Mouse (Mus musculus): Measurements from ENCODE around the gene Hmcn1. TPM values are rescaled to one million over a fixed set of nuclear protein-coding genes. Genes with fewer than 3 reads are reported as not detected.

Hmcn1 gene
- polyA plus RNA-seq (2015; fragmentation: Nextera tagmentation; extraction: Ambion mirVana), result 1.3 and 1.4 TPM in 2 replicates

- ATAC-seq, result peak; percentile 93
- under 1% methylated on average over 38 of the region's 38 CpGs for WGBS
- H3K4me2 ChIP-seq (replicated peaks), result peak within 1 kb of the TSS; percentile 90
- H3K4me3 ChIP-seq (replicated peaks), result peak within 1 kb of the TSS; percentile 52
- H3K27me3 ChIP-seq, result 0 out of 2 replicates have a peak, but pooled peaks cover 11% of the 10 kb centered on the region
- no peaks in the 10 kb centered on the region for H3K9me3 ChIP-seq
- peak within 1 kb of the TSS; percentile 65 for H3K9ac ChIP-seq (replicated peaks)
- no peak within 1 kb of the TSS for H3K27ac ChIP-seq
- peaks cover 21% of the 10 kb centered on the region for H3K4me1 ChIP-seq (replicated peaks)
- H3K36me3 ChIP-seq, result no peaks in the 10 kb centered on the region
These were observed at the start of gene Hmcn1 for GRCm38 (mm10) chr1:150993162-150994064. Gene Hmcn1, minus strand, starts transcription at chr1:150993435.

GRCm38 (mm10) chr1:151040945-151041649, 47.9 kb upstream of the Hmcn1 start:
- Histone ChIP-seq H3K4me3 (replicated peaks) (no peak overlapping the region), H3K9ac (replicated peaks) (no peak overlapping the region), H3K9me3 (no peaks in the 10 kb centered on the region), H3K36me3 (no peaks in the 10 kb centered on the region), H3K4me2 (replicated peaks) (no peak overlapping the region), H3K4me1 (replicated peaks) (peaks cover 5% of the 10 kb centered on the region; the same call in 1 of the 2 replicates), H3K27ac (no peak overlapping the region), H3K27me3 (no peaks in the 10 kb centered on the region; the same call in 1 of the 2 replicates)
- WGBS, result 54% methylated on average over 18 of the region's 18 CpGs
- no peak for ATAC-seq

GRCm38 (mm10) chr1:151040290-151040689, 47.1 kb upstream of the Hmcn1 start:
- H3K9me3 ChIP-seq, result no peaks in the 10 kb centered on the region
- no peak overlapping the region for H3K4me2 ChIP-seq (replicated peaks)
- WGBS, result 79% methylated on average over 7 of the region's 7 CpGs
- no peak overlapping the region for H3K27ac ChIP-seq
- H3K9ac ChIP-seq (replicated peaks), result no peak overlapping the region
- no peaks in the 10 kb centered on the region; the same call in 1 of the 2 replicates for H3K27me3 ChIP-seq
- H3K4me1 ChIP-seq (replicated peaks), result peaks cover 5% of the 10 kb centered on the region; the same call in 1 of the 2 replicates
- no peaks in the 10 kb centered on the region for H3K36me3 ChIP-seq
- no peak for ATAC-seq
- H3K4me3 ChIP-seq (replicated peaks), result no peak overlapping the region

GRCm38 (mm10) chr1:151039189-151039588, 46.0 kb upstream of the Hmcn1 start:
- no peak overlapping the region for H3K4me2 ChIP-seq (replicated peaks)
- no peak for ATAC-seq
- H3K9ac ChIP-seq (replicated peaks), result no peak overlapping the region
- peaks cover 5% of the 10 kb centered on the region; the same call in 1 of the 2 replicates for H3K4me1 ChIP-seq (replicated peaks)
- H3K27ac ChIP-seq, result no peak overlapping the region
- WGBS, result 89% methylated on average over 4 of the region's 4 CpGs
- H3K9me3 ChIP-seq, result no peaks in the 10 kb centered on the region
- no peaks in the 10 kb centered on the region; the same call in 1 of the 2 replicates for H3K27me3 ChIP-seq
- no peak overlapping the region for H3K4me3 ChIP-seq (replicated peaks)
- H3K36me3 ChIP-seq, result no peaks in the 10 kb centered on the region

GRCm38 (mm10) chr1:151038566-151038965, 45.3 kb upstream of the Hmcn1 start:
- no peak overlapping the region for H3K9ac ChIP-seq (replicated peaks)
- peak; percentile 68; the same call in 1 of the 2 replicates for ATAC-seq
- no peaks in the 10 kb centered on the region for H3K9me3 ChIP-seq
- H3K4me2 ChIP-seq (replicated peaks), result no peak overlapping the region
- H3K36me3 ChIP-seq, result no peaks in the 10 kb centered on the region
- 19% methylated on average over 8 of the region's 8 CpGs for WGBS
- no peaks in the 10 kb centered on the region; the same call in 1 of the 2 replicates for H3K27me3 ChIP-seq
- H3K4me1 ChIP-seq (replicated peaks), result peaks cover 5% of the 10 kb centered on the region; the same call in 1 of the 2 replicates
- H3K27ac ChIP-seq, result no peak overlapping the region
- no peak overlapping the region for H3K4me3 ChIP-seq (replicated peaks)

- WGBS, result 85% methylated on average over 15 of the region's 15 CpGs
- ATAC-seq, result no peak
- no peaks in the 10 kb centered on the region for H3K36me3 ChIP-seq
- no peaks in the 10 kb centered on the region for H3K9me3 ChIP-seq
- no peak overlapping the region for H3K4me3 ChIP-seq (replicated peaks)
- no peak overlapping the region for H3K9ac ChIP-seq (replicated peaks)
- peaks cover 5% of the 10 kb centered on the region; the same call in 1 of the 2 replicates for H3K4me1 ChIP-seq (replicated peaks)
- no peak overlapping the region for H3K4me2 ChIP-seq (replicated peaks)
- H3K27ac ChIP-seq, result no peak overlapping the region
- H3K27me3 ChIP-seq, result no peaks in the 10 kb centered on the region; the same call in 1 of the 2 replicates
These were observed 43.3 kb upstream of the Hmcn1 start for GRCm38 (mm10) chr1:151036405-151036985.

GRCm38 (mm10) chr1:151035766-151036165, 42.5 kb upstream of the Hmcn1 start:
- ATAC-seq, result no peak
- Histone ChIP-seq H3K4me1 (replicated peaks) (peaks cover 5% of the 10 kb centered on the region; the same call in 1 of the 2 replicates), H3K9ac (replicated peaks) (no peak overlapping the region), H3K27ac (no peak overlapping the region), H3K9me3 (no peaks in the 10 kb centered on the region), H3K4me2 (replicated peaks) (no peak overlapping the region), H3K27me3 (no peaks in the 10 kb centered on the region; the same call in 1 of the 2 replicates), H3K36me3 (no peaks in the 10 kb centered on the region), H3K4me3 (replicated peaks) (no peak overlapping the region)
- WGBS, result 75% methylated on average over 3 of the region's 3 CpGs

- Histone ChIP-seq H3K9ac (replicated peaks) (no peak overlapping the region), H3K4me1 (replicated peaks) (peaks cover 5% of the 10 kb centered on the region; the same call in 1 of the 2 replicates), H3K36me3 (no peaks in the 10 kb centered on the region), H3K4me2 (replicated peaks) (no peak overlapping the region), H3K27ac (no peak overlapping the region), H3K9me3 (no peaks in the 10 kb centered on the region), H3K4me3 (replicated peaks) (no peak overlapping the region), H3K27me3 (no peaks in the 10 kb centered on the region; the same call in 1 of the 2 replicates)
- peak; percentile 55 for ATAC-seq
- WGBS, result 2% methylated on average over 5 of the region's 5 CpGs
These were observed 41.9 kb upstream of the Hmcn1 start for GRCm38 (mm10) chr1:151034993-151035592.

- Histone ChIP-seq H3K9ac (replicated peaks) (no peak overlapping the region), H3K36me3 (no peaks in the 10 kb centered on the region)
- ATAC-seq, result no peak
These were observed 40.1 kb upstream of the Hmcn1 start for GRCm38 (mm10) chr1:151033291-151033690.

GRCm38 (mm10) chr1:151031581-151031980, 38.3 kb upstream of the Hmcn1 start:
- Histone ChIP-seq H3K36me3 (no peaks in the 10 kb centered on the region), H3K27ac (no peak overlapping the region), H3K4me2 (replicated peaks) (no peak overlapping the region), H3K9me3 (no peaks in the 10 kb centered on the region), H3K27me3 (no peaks in the 10 kb centered on the region; the same call in 1 of the 2 replicates), H3K9ac (replicated peaks) (no peak overlapping the region), H3K4me3 (replicated peaks) (no peak overlapping the region), H3K4me1 (replicated peaks) (no peaks in the 10 kb centered on the region)
- 87% methylated on average over 10 of the region's 10 CpGs for WGBS
- no peak for ATAC-seq

More at GRCm38 (mm10) chr1:151033291-151033690, 40.1 kb upstream of the Hmcn1 start:
- Histone ChIP-seq H3K4me2 (replicated peaks) (no peak overlapping the region), H3K4me1 (replicated peaks) (no peaks in the 10 kb centered on the region), H3K9me3 (no peaks in the 10 kb centered on the region), H3K4me3 (replicated peaks) (no peak overlapping the region), H3K27me3 (no peaks in the 10 kb centered on the region; the same call in 1 of the 2 replicates), H3K27ac (no peak overlapping the region)

- Histone ChIP-seq H3K9me3 (no peaks in the 10 kb centered on the region), H3K4me2 (replicated peaks) (no peak overlapping the region), H3K4me1 (replicated peaks) (no peaks in the 10 kb centered on the region), H3K27ac (no peak overlapping the region), H3K27me3 (no peaks in the 10 kb centered on the region; the same call in 1 of the 2 replicates), H3K4me3 (replicated peaks) (no peak overlapping the region), H3K9ac (replicated peaks) (no peak overlapping the region), H3K36me3 (no peaks in the 10 kb centered on the region)
- 81% methylated on average over 8 of the region's 8 CpGs for WGBS
- ATAC-seq, result no peak
These were observed 37.9 kb upstream of the Hmcn1 start for GRCm38 (mm10) chr1:151031086-151031485.

All from midbrain, embryonic 13.5 days (tissue).